Mouse (Mus musculus) forebrain, postnatal 0 days (tissue): ENCODE data around the gene Lrrc36. TPM values are rescaled to one million over a fixed set of nuclear protein-coding genes. Genes with fewer than 3 reads are reported as not detected.

Experiments
- ATAC-seq: fragments of 200-750 bp; cut with Nextera tagmentation; 2 replicates; pipeline ENCODE4 v1.8.0; 2017; ENCODE audit warnings: mild to moderate bottlenecking, moderate library complexity
- DNase-seq: peaks from one replicate; pipeline ENCODE4 v3.0.0-alpha.2; 2015
- H3K27ac ChIP-seq: fragments of 300-500 bp; sonication (generic); 2 replicates; pipeline ENCODE4 v1.5.1; 2014; ENCODE audit warnings: low read depth, mild to moderate bottlenecking, antibody characterized with exemption, low read length, moderate library complexity, mixed read lengths
- H3K27me3 ChIP-seq: fragments of 300-500 bp; sonication (generic); 2 replicates; pipeline ENCODE4 v1.6.1; 2014; ENCODE audit warnings: mild to moderate bottlenecking, low read length, mixed read lengths; ENCODE audit not compliant: insufficient read depth
- H3K36me3 ChIP-seq: fragments of 300-500 bp; sonication (generic); 2 replicates; pipeline ENCODE4 v1.6.1; 2014; ENCODE audit warnings: mild to moderate bottlenecking, moderate library complexity; ENCODE audit not compliant: insufficient read depth
- H3K4me1 ChIP-seq: fragments of 300-500 bp; sonication (generic); 2 replicates; pipeline ENCODE4 v1.6.1; 2014; ENCODE audit warnings: antibody characterized with exemption; ENCODE audit not compliant: insufficient read depth
- H3K4me2 ChIP-seq: fragments of 300-500 bp; sonication (generic); 2 replicates; pipeline ENCODE4 v1.6.1; 2014; ENCODE audit warnings: low read depth, mild to moderate bottlenecking, moderate library complexity
- H3K4me3 ChIP-seq: fragments of 300-500 bp; sonication (generic); 2 replicates; pipeline ENCODE4 v1.5.1; 2014; ENCODE audit warnings: low read depth, low read length, mixed read lengths
- H3K9ac ChIP-seq: fragments of 300-500 bp; sonication (generic); 2 replicates; pipeline ENCODE4 v1.6.1; 2014; ENCODE audit warnings: mild to moderate bottlenecking
- H3K9me3 ChIP-seq: fragments of 300-500 bp; sonication (generic); 2 replicates; pipeline ENCODE4 v1.6.1; 2016; ENCODE audit warnings: low read length
- CTCF ChIP-seq: sonication (generic); IDR thresholded peaks from 2 replicates; pipeline ENCODE4 v1.5.1; 2016; ENCODE audit warnings: antibody characterized with exemption, control low read depth, low read depth
- WGBS: fragments of 180-500 bp; shearing (Covaris S2); extraction: QIAGEN DNeasy Blood & Tissue Kit; methylation state at CpG from one replicate; pipeline ENCODE4 v1.1.7; 2014; 5-methylcytosine and 5-hydroxymethylcytosine counted together
- polyA plus RNA-seq: library from polyadenylated mRNA; unstranded; fragments of >200 nt; fragmentation: Nextera tagmentation; extraction: Ambion mirVana; gene quantifications from 2 replicates; pipeline ENCODE4 v1.2.1, GENCODE M21; 2015
- total RNA-seq: library from RNA; depleted of rRNA; stranded (reverse); fragments of >200 nt; gene quantifications from 2 replicates; pipeline ENCODE4 v1.2.3, GENCODE M21; 2014

Gene Lrrc36
- total and polyA plus RNA-seq, 2 experiments from 2014 or later: 1.1 to 1.7 TPM

- peaks cover 16% of the 10 kb centered on the region for H3K4me1 ChIP-seq
- H3K9me3 ChIP-seq: no peaks in the 10 kb centered on the region
- ATAC-seq: no peak
- no peaks in the 10 kb centered on the region for H3K36me3 ChIP-seq
- no peak overlapping the region for H3K27ac ChIP-seq
- no peak overlapping the region for H3K4me3 ChIP-seq
- no peak for DNase-seq
- no peak overlapping the region for H3K4me2 ChIP-seq
- no peaks in the 10 kb centered on the region for H3K27me3 ChIP-seq
- whole genome bisulfite sequencing: 56% methylated on average over 3 of the region's 3 CpGs
- H3K9ac ChIP-seq: no peak overlapping the region
- TF ChIP-seq CTCF: no peak
These were observed 80.1 kb downstream of the Lrrc36 start for GRCm38 (mm10) chr8:105493495-105493894.

- Histone ChIP-seq H3K4me1 (peaks cover 16% of the 10 kb centered on the region), H3K36me3 (no peaks in the 10 kb centered on the region), H3K27me3 (no peaks in the 10 kb centered on the region), H3K9ac (no peak overlapping the region), H3K9me3 (no peaks in the 10 kb centered on the region), H3K4me2 (no peak overlapping the region), H3K4me3 (no peak overlapping the region), H3K27ac (no peak overlapping the region)
- 84% methylated on average over 3 of the region's 3 CpGs for WGBS
- no peak for TF ChIP-seq CTCF
- DNase-seq (no peak), ATAC-seq (no peak)
These were observed 81.2 kb downstream of the Lrrc36 start for GRCm38 (mm10) chr8:105494566-105494965.

- 18% methylated on average over 17 of the region's 17 CpGs for WGBS
- no peak overlapping the region for H3K27ac ChIP-seq
These were observed 82.3 kb downstream of the Lrrc36 start for GRCm38 (mm10) chr8:105495350-105496302.

GRCm38 (mm10) chr8:105496439-105497180 lies 83.2 kb downstream of the Lrrc36 start, which contains the start of gene Zdhhc1:
Gene Zdhhc1, minus strand, starts transcription at chr8:105496902.
- H3K27ac ChIP-seq: peak within 1 kb of the TSS; percentile 69
- H3K9ac ChIP-seq: peak within 1 kb of the TSS; percentile 76
- peak; percentile 70 for TF ChIP-seq CTCF
- DNase-seq (peak; percentile 89), ATAC-seq (peak; percentile 90)
- no peaks in the 10 kb centered on the region for H3K27me3 ChIP-seq
- no peaks in the 10 kb centered on the region for H3K36me3 ChIP-seq
- WGBS: under 1% methylated on average over 66 of the region's 68 CpGs
- peak within 1 kb of the TSS; percentile 98 for H3K4me2 ChIP-seq
- peak within 1 kb of the TSS; percentile 57 for H3K4me3 ChIP-seq
- peaks cover 16% of the 10 kb centered on the region for H3K4me1 ChIP-seq
- no peaks in the 10 kb centered on the region for H3K9me3 ChIP-seq

More at GRCm38 (mm10) chr8:105495350-105496302, 82.3 kb downstream of the Lrrc36 start:
- peak overlapping the region; percentile 76 for H3K9ac ChIP-seq
- H3K4me2 ChIP-seq: peak overlapping the region; percentile 98
- H3K9me3 ChIP-seq: no peaks in the 10 kb centered on the region
- H3K4me3 ChIP-seq: peak overlapping the region; percentile 57
- peaks cover 16% of the 10 kb centered on the region for H3K4me1 ChIP-seq
- H3K36me3 ChIP-seq: no peaks in the 10 kb centered on the region
- H3K27me3 ChIP-seq: no peaks in the 10 kb centered on the region
- ATAC-seq (peak; percentile 44), DNase-seq (peak; percentile 19)
- TF ChIP-seq CTCF: no peak

GRCm38 (mm10) chr8:105499787-105500186 lies 86.4 kb downstream of the Lrrc36 start:
- ATAC-seq (no peak), DNase-seq (no peak)
- Histone ChIP-seq H3K27ac (no peak overlapping the region), H3K4me2 (no peak overlapping the region), H3K27me3 (no peaks in the 10 kb centered on the region), H3K36me3 (no peaks in the 10 kb centered on the region), H3K4me3 (no peak overlapping the region), H3K9ac (no peak overlapping the region), H3K9me3 (no peaks in the 10 kb centered on the region), H3K4me1 (peaks cover 16% of the 10 kb centered on the region)
- WGBS: 77% methylated on average over 12 of the region's 12 CpGs
- no peak for TF ChIP-seq CTCF

- 89% methylated on average over 3 of the region's 3 CpGs for WGBS
- Histone ChIP-seq H3K9ac (no peak overlapping the region), H3K36me3 (no peaks in the 10 kb centered on the region), H3K4me1 (no peaks in the 10 kb centered on the region), H3K4me3 (no peak overlapping the region), H3K27me3 (no peaks in the 10 kb centered on the region), H3K9me3 (no peaks in the 10 kb centered on the region), H3K4me2 (no peak overlapping the region), H3K27ac (no peak overlapping the region)
- ATAC-seq (no peak), DNase-seq (no peak)
- TF ChIP-seq CTCF: no peak
These were observed 91.2 kb downstream of the Lrrc36 start for GRCm38 (mm10) chr8:105504617-105505016.

- ATAC-seq: no peak
- no peaks in the 10 kb centered on the region for H3K4me1 ChIP-seq
- no peaks in the 10 kb centered on the region for H3K27me3 ChIP-seq
- TF ChIP-seq CTCF: no peak
- no peak overlapping the region for H3K4me2 ChIP-seq
- H3K36me3 ChIP-seq: no peaks in the 10 kb centered on the region
- 82% methylated on average over 6 of the region's 6 CpGs for WGBS
- no peak overlapping the region for H3K4me3 ChIP-seq
- DNase-seq: no peak
- H3K27ac ChIP-seq: no peak overlapping the region
- no peaks in the 10 kb centered on the region for H3K9me3 ChIP-seq
- no peak overlapping the region for H3K9ac ChIP-seq
These were observed 93.6 kb downstream of the Lrrc36 start for GRCm38 (mm10) chr8:105506977-105507376.
